Mouse (Mus musculus): ENCODE results near the gene Gm10563. TPM values are rescaled to one million over a fixed set of nuclear protein-coding genes. Genes with fewer than 3 reads are reported as not detected.
A peak's percentile ranks its signal among the peaks of the same experiment; 100 is the strongest.

The Gm10563 gene
- polyA plus RNA-seq, 1 experiment: not detected

- Histone ChIP-seq H3K36me3 (ENCODE audit: control insufficient read depth, insufficient read depth, low read length) (no peaks in the 10 kb centered on the region), H3K27me3 (ENCODE audit: control insufficient read depth, insufficient read depth, low read length) (no peaks in the 10 kb centered on the region), H3K4me3 (ENCODE audit: control insufficient read depth, low read depth, low read length) (no peak overlapping the region), H3K27ac (ENCODE audit: control insufficient read depth, insufficient read depth, low read depth, low read length) (no peak overlapping the region), H3K4me1 (ENCODE audit: control insufficient read depth, insufficient read depth, low read length) (peaks cover 3% of the 10 kb centered on the region)
- TF ChIP-seq CTCF (IDR thresholded peaks at IDR 0.05; ENCODE audit: control insufficient read depth, insufficient read depth, insufficient replicate concordance, low read depth, low read length) (no peak), POLR2A (IDR thresholded peaks at IDR 0.05; ENCODE audit: control insufficient read depth, low read depth, low read length) (no peak)
These were observed 48.6 kb downstream of the Gm10563 start for GRCm38 (mm10) chr4:155596606-155597005.

- no peaks in the 10 kb centered on the region for H3K27me3 ChIP-seq (ENCODE audit: control insufficient read depth, insufficient read depth, low read length)
- TF ChIP-seq CTCF (IDR thresholded peaks at IDR 0.05; ENCODE audit: control insufficient read depth, insufficient read depth, insufficient replicate concordance, low read depth, low read length) (no peak), POLR2A (IDR thresholded peaks at IDR 0.05; ENCODE audit: control insufficient read depth, low read depth, low read length) (no peak)
- H3K36me3 ChIP-seq (ENCODE audit: control insufficient read depth, insufficient read depth, low read length): no peaks in the 10 kb centered on the region
- H3K4me3 ChIP-seq (ENCODE audit: control insufficient read depth, low read depth, low read length): no peak overlapping the region
- H3K4me1 ChIP-seq (ENCODE audit: control insufficient read depth, insufficient read depth, low read length): peaks cover 3% of the 10 kb centered on the region
- H3K27ac ChIP-seq (ENCODE audit: control insufficient read depth, insufficient read depth, low read depth, low read length): no peak overlapping the region
These were observed 49.4 kb downstream of the Gm10563 start for GRCm38 (mm10) chr4:155595777-155596176.

- Histone ChIP-seq H3K4me1 (ENCODE audit: control insufficient read depth, insufficient read depth, low read length) (peaks cover 3% of the 10 kb centered on the region), H3K27me3 (ENCODE audit: control insufficient read depth, insufficient read depth, low read length) (no peaks in the 10 kb centered on the region), H3K4me3 (ENCODE audit: control insufficient read depth, low read depth, low read length) (no peak overlapping the region), H3K36me3 (ENCODE audit: control insufficient read depth, insufficient read depth, low read length) (peaks cover 2% of the 10 kb centered on the region; the same call in 1 of the 2 replicates), H3K27ac (ENCODE audit: control insufficient read depth, insufficient read depth, low read depth, low read length) (no peak overlapping the region)
- no peak for TF ChIP-seq POLR2A (IDR thresholded peaks at IDR 0.05; ENCODE audit: control insufficient read depth, low read depth, low read length)
These were observed 51.4 kb downstream of the Gm10563 start for GRCm38 (mm10) chr4:155593780-155594179.

GRCm38 (mm10) chr4:155591012-155591719 is 54.0 kb downstream of the Gm10563 start:
- TF ChIP-seq CTCF (IDR thresholded peaks at IDR 0.05; ENCODE audit: control insufficient read depth, insufficient read depth, insufficient replicate concordance, low read depth, low read length) (no peak), POLR2A (IDR thresholded peaks at IDR 0.05; ENCODE audit: control insufficient read depth, low read depth, low read length) (no peak)
- no peaks in the 10 kb centered on the region; the same call in 1 of the 2 replicates for H3K4me1 ChIP-seq (ENCODE audit: control insufficient read depth, insufficient read depth, low read length)
- H3K36me3 ChIP-seq (ENCODE audit: control insufficient read depth, insufficient read depth, low read length): peaks cover 6% of the 10 kb centered on the region
- H3K27me3 ChIP-seq (ENCODE audit: control insufficient read depth, insufficient read depth, low read length): no peaks in the 10 kb centered on the region
- H3K27ac ChIP-seq (ENCODE audit: control insufficient read depth, insufficient read depth, low read depth, low read length): no peak overlapping the region
- no peak overlapping the region for H3K4me3 ChIP-seq (ENCODE audit: control insufficient read depth, low read depth, low read length)

GRCm38 (mm10) chr4:155589356-155589755 is 55.9 kb downstream of the Gm10563 start:
- Histone ChIP-seq H3K27ac (ENCODE audit: control insufficient read depth, insufficient read depth, low read depth, low read length) (no peak overlapping the region), H3K4me1 (ENCODE audit: control insufficient read depth, insufficient read depth, low read length) (no peaks in the 10 kb centered on the region; the same call in 1 of the 2 replicates), H3K36me3 (ENCODE audit: control insufficient read depth, insufficient read depth, low read length) (peaks cover 7% of the 10 kb centered on the region), H3K27me3 (ENCODE audit: control insufficient read depth, insufficient read depth, low read length) (no peaks in the 10 kb centered on the region), H3K4me3 (ENCODE audit: control insufficient read depth, low read depth, low read length) (no peak overlapping the region)
- TF ChIP-seq POLR2A (IDR thresholded peaks at IDR 0.05; ENCODE audit: control insufficient read depth, low read depth, low read length): no peak
- TF ChIP-seq CTCF (IDR thresholded peaks at IDR 0.05; ENCODE audit: control insufficient read depth, insufficient read depth, insufficient replicate concordance, low read depth, low read length): no peak

- no peaks in the 10 kb centered on the region for H3K27me3 ChIP-seq (ENCODE audit: control insufficient read depth, insufficient read depth, low read length)
These were observed 62.8 kb downstream of the Gm10563 start for GRCm38 (mm10) chr4:155582279-155582905.

GRCm38 (mm10) chr4:155580420-155580819 is 64.8 kb downstream of the Gm10563 start:
- TF ChIP-seq CTCF (IDR thresholded peaks at IDR 0.05; ENCODE audit: control insufficient read depth, insufficient read depth, insufficient replicate concordance, low read depth, low read length) (peak; percentile 50; the same call in 1 of the 2 replicates), POLR2A (IDR thresholded peaks at IDR 0.05; ENCODE audit: control insufficient read depth, low read depth, low read length) (no peak)
- peaks cover 5% of the 10 kb centered on the region for H3K36me3 ChIP-seq (ENCODE audit: control insufficient read depth, insufficient read depth, low read length)
- H3K4me1 ChIP-seq (ENCODE audit: control insufficient read depth, insufficient read depth, low read length): peaks cover 4% of the 10 kb centered on the region
- H3K27me3 ChIP-seq (ENCODE audit: control insufficient read depth, insufficient read depth, low read length): no peaks in the 10 kb centered on the region
- H3K4me3 ChIP-seq (ENCODE audit: control insufficient read depth, low read depth, low read length): no peak overlapping the region
- H3K27ac ChIP-seq (ENCODE audit: control insufficient read depth, insufficient read depth, low read depth, low read length): no peak overlapping the region

More at GRCm38 (mm10) chr4:155582279-155582905, 62.8 kb downstream of the Gm10563 start:
- Histone ChIP-seq H3K4me1 (ENCODE audit: control insufficient read depth, insufficient read depth, low read length) (peaks cover 4% of the 10 kb centered on the region), H3K36me3 (ENCODE audit: control insufficient read depth, insufficient read depth, low read length) (peaks cover 6% of the 10 kb centered on the region), H3K27ac (ENCODE audit: control insufficient read depth, insufficient read depth, low read depth, low read length) (no peak overlapping the region), H3K4me3 (ENCODE audit: control insufficient read depth, low read depth, low read length) (no peak overlapping the region)
- TF ChIP-seq CTCF (IDR thresholded peaks at IDR 0.05; ENCODE audit: control insufficient read depth, insufficient read depth, insufficient replicate concordance, low read depth, low read length) (no peak), POLR2A (IDR thresholded peaks at IDR 0.05; ENCODE audit: control insufficient read depth, low read depth, low read length) (no peak)
